9 mouse cellular contexts compared by ENCODE assay signal in genomic region chr11:75141038-75141437, GRCm38 (mm10). TPM values are rescaled to one million over a fixed set of nuclear protein-coding genes. Genes with fewer than 3 reads are reported as not detected.
DNase-seq lines count a peak whose midpoint lies in the region; ATAC-seq and TF ChIP-seq lines count a peak whose summit lies in the region.
"Had no signal": no experiment of that assay in that cellular context is flagged by ENCODE, and none has a peak within 500 bp of the region (broad histone marks: within the 10 kb centered on the region; RNA-seq: fewer than 3 reads in every experiment).

No protein-coding gene starts in this region.

- no peak for ATAC-seq in kidney, embryonic 14.5 days (ENCODE audit: low FRiP score, low TSS enrichment)
- no peak for ATAC-seq in limb, embryonic 11.5 days (ENCODE audit: insufficient number of reproducible peaks, low FRiP score, low TSS enrichment, low read depth)
- no peak for ATAC-seq in CD4-positive, CD25-positive, alpha-beta regulatory T cell, adult 4 months

- WGBS in kidney, embryonic 14.5 days = 75% methylated on average over 3 of the region's 3 CpGs
- 56% methylated on average over 3 of the region's 3 CpGs for WGBS in limb, embryonic 11.5 days

- peaks cover 6% of the 10 kb centered on the region; the same call in 1 of the 2 replicates for H3K36me3 ChIP-seq in kidney, embryonic 14.5 days (ENCODE audit: control insufficient read depth, insufficient read depth, low read length)
- H3K36me3 ChIP-seq in ES-E14 (ENCODE audit: control insufficient read depth, insufficient read depth, low read length, poor library complexity, severe bottlenecking) = peaks cover 5% of the 10 kb centered on the region; the same call in 1 of the 2 replicates
- H3K36me3 ChIP-seq in limb, embryonic 11.5 days (ENCODE audit: control insufficient read depth, insufficient read depth, low read length) = no peaks in the 10 kb centered on the region

- peaks cover 46% of the 10 kb centered on the region for H3K4me1 ChIP-seq in kidney, embryonic 14.5 days (ENCODE audit: control insufficient read depth, insufficient read depth, low read length)
- H3K4me1 ChIP-seq in ES-E14 (ENCODE audit: control insufficient read depth in 2 of 2, insufficient read depth in 2 of 2, low read length in 2 of 2, poor library complexity in 1 of 2) = peaks cover 2 to 16% of the 10 kb centered on the region in 2 experiments; a peak in 2 of 4 replicates
- peaks cover 53% of the 10 kb centered on the region for H3K4me1 ChIP-seq in limb, embryonic 11.5 days (ENCODE audit: control insufficient read depth, insufficient read depth, low read length)

- H3K4me3 ChIP-seq in kidney, embryonic 14.5 days (ENCODE audit: low read length) = no peak overlapping the region
- H3K4me3 ChIP-seq in ES-E14 (ENCODE audit: insufficient read depth in 1 of 2, low read depth in 1 of 2, low read length in 2 of 2, poor library complexity in 1 of 2, severe bottlenecking in 1 of 2) = no peak overlapping the region
- H3K4me3 ChIP-seq in limb, embryonic 11.5 days (ENCODE audit: low read depth, low read length) = no peak overlapping the region
- H3K4me3 ChIP-seq: midbrain, embryonic 10.5 days; neural tube, embryonic 12.5 days had no signal

- H3K9me3 ChIP-seq in kidney, embryonic 14.5 days (ENCODE audit: control insufficient read depth, low read length) = no peaks in the 10 kb centered on the region
- no peaks in the 10 kb centered on the region for H3K9me3 ChIP-seq in ES-E14 (ENCODE audit: control insufficient read depth, insufficient read depth, low read depth, low read length)
- no peaks in the 10 kb centered on the region for H3K9me3 ChIP-seq in limb, embryonic 11.5 days (ENCODE audit: control insufficient read depth, low read length)
- H3K9me3 ChIP-seq: midbrain, embryonic 10.5 days; neural tube, embryonic 12.5 days had no signal

- H3K9ac ChIP-seq in kidney, embryonic 14.5 days (ENCODE audit: low read depth, low read length) = no peak overlapping the region
- H3K9ac ChIP-seq in ES-E14 (ENCODE audit: insufficient read depth, low read depth, low read length, poor library complexity, severe bottlenecking) = no peak overlapping the region
- no peak overlapping the region; the same call in 1 of the 2 replicates for H3K9ac ChIP-seq in limb, embryonic 11.5 days (ENCODE audit: low read length)
- H3K9ac ChIP-seq: neural tube, embryonic 12.5 days had no signal

- no peak overlapping the region for H3K4me2 ChIP-seq in kidney, embryonic 14.5 days (replicated peaks; ENCODE audit: low read depth, low read length)
- H3K4me2 ChIP-seq in limb, embryonic 11.5 days (ENCODE audit: low read depth, severe bottlenecking) = no peak overlapping the region
- H3K4me2 ChIP-seq: neural tube, embryonic 12.5 days had no signal

- in situ Hi-C loops in ES-E14 (cut with MboI; ENCODE audit: low sequenced_read_pairs in 2 of 2, unreplicated experiment in 2 of 2) = no loop called here

- no peaks in the 10 kb centered on the region for H3K27me3 ChIP-seq in kidney, embryonic 14.5 days (ENCODE audit: control insufficient read depth, insufficient read depth, low read length)
- no peaks in the 10 kb centered on the region for H3K27me3 ChIP-seq in limb, embryonic 11.5 days (ENCODE audit: control insufficient read depth, insufficient read depth, low read length)
- H3K27me3 ChIP-seq: neural tube, embryonic 12.5 days had no signal

- H3K27ac ChIP-seq in kidney, embryonic 14.5 days (ENCODE audit: low read depth, low read length) = peak overlapping the region; percentile 73
- 0 out of 2 replicates have a peak overlapping the region, but pooled peaks have one; percentile 11 for H3K27ac ChIP-seq in ES-E14 (ENCODE audit: insufficient read depth, low read depth, low read length, poor library complexity, severe bottlenecking)
- H3K27ac ChIP-seq in limb, embryonic 11.5 days (replicated peaks; ENCODE audit: low read depth, low read length) = peak overlapping the region; percentile 75; the same call in 1 of the 2 replicates
- H3K27ac ChIP-seq: neural tube, embryonic 12.5 days had no signal

- DNase-seq in kidney, adult 9 months = no peak
- DNase-seq in A20 (ENCODE audit: low read depth, low spot score) (peak; percentile 47), ES-E14 (ENCODE audit: low read depth, low spot score) (no peak)
- no peak for DNase-seq in limb, embryonic 11.5 days (ENCODE audit: low spot score)
- DNase-seq in adrenal gland, postnatal 25 days = no peak

TF ChIP-seq in ES-E14, 5 proteins besides CTCF, POLR2A, EP300 and RAD21:
- TF ChIP-seq ZNF384 (IDR thresholded peaks at IDR 0.05; ENCODE audit: low read depth, low read length) (no peak), MAFK (IDR thresholded peaks at IDR 0.05; ENCODE audit: insufficient read depth, low read depth, low read length) (no peak), HCFC1 (IDR thresholded peaks at IDR 0.05; ENCODE audit: borderline replicate concordance, insufficient read depth, low read length) (no peak), ZC3H11A (IDR thresholded peaks at IDR 0.05; ENCODE audit: borderline replicate concordance, low read depth, low read length) (no peak), CHD2 (IDR thresholded peaks at IDR 0.05; ENCODE audit: low read depth, low read length) (no peak)

RNA-seq across cellular contexts. Expression of gene Hic1, which starts 28.3 kb away (rescaled TPM):
- polyA plus RNA-seq in kidney, embryonic 14.5 days (2014; fragmentation: Nextera tagmentation; extraction: Ambion mirVana) = 16.9 and 26.6 TPM in 2 replicates
- total RNA-seq in ES-E14 (2012; rRNA removed) = 1.4 and 2.1 TPM in 2 replicates
- polyA plus RNA-seq in limb, embryonic 11.5 days (2014; fragmentation: Nextera tagmentation; extraction: Ambion mirVana) = 4.1 and 4.5 TPM in 2 replicates
- under 1 TPM in 1 of 2 experiments, not detected in 1; 0.36 TPM for polyA plus RNA-seq in CD4-positive, CD25-positive, alpha-beta regulatory T cell, adult 4 months (2017; shearing (Covaris generic))
- total RNA-seq in adrenal gland, postnatal 25 days (2021) = 7.3 and 9.9 TPM in 2 replicates

RNA-seq across cellular contexts. Expression of gene Ovca2, which starts 37.6 kb away (rescaled TPM):
- polyA plus RNA-seq in kidney, embryonic 14.5 days (2014; fragmentation: Nextera tagmentation; extraction: Ambion mirVana) = 33.3 and 33.4 TPM in 2 replicates
- 11.7 and 14.8 TPM in 2 replicates for total RNA-seq in ES-E14 (2012; rRNA removed)
- polyA plus RNA-seq in limb, embryonic 11.5 days (2014; fragmentation: Nextera tagmentation; extraction: Ambion mirVana) = 38.2 and 39.8 TPM in 2 replicates
- 10 to 100 TPM; 19.2 to 29.4 TPM for polyA plus RNA-seq in CD4-positive, CD25-positive, alpha-beta regulatory T cell, adult 4 months (2017; shearing (Covaris generic))
- 22.4 and 23.9 TPM in 2 replicates for total RNA-seq in adrenal gland, postnatal 25 days (2021)

RNA-seq across cellular contexts. Expression of gene Dph1, which starts 50.0 kb away (rescaled TPM):
- polyA plus RNA-seq in kidney, embryonic 14.5 days (2014; fragmentation: Nextera tagmentation; extraction: Ambion mirVana) = 25.7 and 29.2 TPM in 2 replicates
- 32.8 and 43.6 TPM in 2 replicates for total RNA-seq in ES-E14 (2012; rRNA removed)
- polyA plus RNA-seq in limb, embryonic 11.5 days (2014; fragmentation: Nextera tagmentation; extraction: Ambion mirVana) = 24.1 and 25.5 TPM in 2 replicates
- 10 to 100 TPM; 11.0 to 20.6 TPM for polyA plus RNA-seq in CD4-positive, CD25-positive, alpha-beta regulatory T cell, adult 4 months (2017; shearing (Covaris generic))
- total RNA-seq in adrenal gland, postnatal 25 days (2021) = 29.2 and 34.4 TPM in 2 replicates

RNA-seq across cellular contexts. Expression of gene Rtn4rl1, which starts 52.5 kb away (rescaled TPM):
- 2.7 and 4.2 TPM in 2 replicates for polyA plus RNA-seq in kidney, embryonic 14.5 days (2014; fragmentation: Nextera tagmentation; extraction: Ambion mirVana)
- total RNA-seq in ES-E14 (2012; rRNA removed) = 1.0 and 1.1 TPM in 2 replicates
- polyA plus RNA-seq in limb, embryonic 11.5 days (2014; fragmentation: Nextera tagmentation; extraction: Ambion mirVana) = 0.75 and 0.78 TPM in 2 replicates
- 1 to 10 TPM; 1.5 to 1.8 TPM for polyA plus RNA-seq in CD4-positive, CD25-positive, alpha-beta regulatory T cell, adult 4 months (2017; shearing (Covaris generic))
- 37.8 and 42.2 TPM in 2 replicates for total RNA-seq in adrenal gland, postnatal 25 days (2021)

Comparison
In these comparisons a context has a peak if more than half of its experiments do, and no peak if none do; other contexts are left out.
1. H3K27ac ChIP-seq: peak in every context shown above with its lines; median percentile 75 in limb, embryonic 11.5 days; 73 in kidney, embryonic 14.5 days; 11 in ES-E14.